Mouse (Mus musculus) kidney, adult 2 months (tissue): Measurements from ENCODE around the gene Trmt10b. TPM values are rescaled to one million over a fixed set of nuclear protein-coding genes. Genes with fewer than 3 reads are reported as not detected.

Experiments
- DNase-seq: peaks from one replicate; pipeline ENCODE4 v3.0.0; 2021
- H3K27ac ChIP-seq: fragments of 200-500 bp; 2 replicates; pipeline ENCODE4 v1.5.1; 2012; ENCODE audit warnings: low read depth, low read length, control low read depth, inconsistent platforms; ENCODE audit not compliant: insufficient read depth
- H3K27me3 ChIP-seq: fragments of 200-500 bp; replicated peaks from 2 replicates; pipeline ENCODE4 v1.6.1; 2012; ENCODE audit warnings: mild to moderate bottlenecking, moderate library complexity, low read length, inconsistent platforms; ENCODE audit not compliant: control insufficient read depth, insufficient read depth
- H3K36me3 ChIP-seq: fragments of 200-500 bp; 2 replicates; pipeline ENCODE4 v1.6.1; 2012; ENCODE audit warnings: mild to moderate bottlenecking, moderate library complexity, low read length, inconsistent platforms; ENCODE audit not compliant: control insufficient read depth, insufficient read depth
- H3K4me1 ChIP-seq: fragments of 200-500 bp; 2 replicates; pipeline ENCODE4 v1.6.1; 2011; ENCODE audit warnings: low read length; ENCODE audit not compliant: control insufficient read depth, insufficient read depth
- H3K4me3 ChIP-seq: fragments of 200-500 bp; 2 replicates; pipeline ENCODE4 v1.5.1; 2011; ENCODE audit warnings: mild to moderate bottlenecking, low read depth, low read length, control low read depth; ENCODE audit not compliant: insufficient read depth
- CTCF ChIP-seq: fragments of 200-500 bp; conservative IDR thresholded peaks from 2 replicates; pipeline ENCODE4 v1.5.1; 2011; ENCODE audit warnings: low read depth, mild to moderate bottlenecking, control low read depth, low read length, moderate library complexity, mixed read lengths; ENCODE audit not compliant: insufficient read depth, insufficient read length
- POLR2A ChIP-seq: fragments of 200-500 bp; IDR thresholded peaks from one replicate; pipeline ENCODE4 v1.6.1; 2011; ENCODE audit warnings: low read depth, low read length, control low read depth
- WGBS: fragments of 180-500 bp; shearing (Covaris S2); methylation state at CpG from one replicate; pipeline ENCODE4 v1.1.7; 2018; 5-methylcytosine and 5-hydroxymethylcytosine counted together
- polyA plus RNA-seq: library from polyadenylated mRNA; depleted of rRNA; stranded (reverse); fragments of >200 nt; gene quantifications from 2 replicates; pipeline ENCODE4 v1.2.3, GENCODE M21; 2012; rRNA removed

Gene Trmt10b
- polyA plus RNA-seq, 1 experiment, result 3.9 TPM

- H3K4me1 ChIP-seq, result peaks cover 10% of the 10 kb centered on the region; the same call in 1 of the 2 replicates
- 0 out of 2 replicates have a peak, but pooled peaks have one; percentile 30 for TF ChIP-seq CTCF
- peak; percentile 47 for TF ChIP-seq POLR2A
- H3K27me3 ChIP-seq, result no peaks in the 10 kb centered on the region
- H3K4me3 ChIP-seq, result peak within 1 kb of the TSS; percentile 91
- DNase-seq, result peak; percentile 95
- peak within 1 kb of the TSS; percentile 88 for H3K27ac ChIP-seq
- H3K36me3 ChIP-seq, result no peaks in the 10 kb centered on the region; the same call in 1 of the 2 replicates
- WGBS, result 1% methylated on average over 42 of the region's 42 CpGs
These were observed 44.8 kb downstream of the Trmt10b start, which contains the start of gene Dcaf10 for GRCm38 (mm10) chr4:45341669-45342249. TSS of gene Dcaf10 (plus strand) at chr4:45342101.

- Histone ChIP-seq H3K36me3 (no peaks in the 10 kb centered on the region; the same call in 1 of the 2 replicates), H3K27ac (peak within 1 kb of the TSS; percentile 88), H3K27me3 (no peaks in the 10 kb centered on the region), H3K4me1 (peaks cover 10% of the 10 kb centered on the region; the same call in 1 of the 2 replicates), H3K4me3 (peak within 1 kb of the TSS; percentile 91)
- peak; percentile 61 for DNase-seq
- TF ChIP-seq POLR2A (no peak), CTCF (no peak)
- WGBS, result under 1% methylated on average over 76 of the region's 76 CpGs
These were observed 45.6 kb downstream of the Trmt10b start, which contains the start of gene Exosc3 for GRCm38 (mm10) chr4:45342286-45343155. TSS of gene Exosc3 (minus strand) at chr4:45342732.

GRCm38 (mm10) chr4:45356653-45357052 lies 59.7 kb downstream of the Trmt10b start:
- no peaks in the 10 kb centered on the region; the same call in 1 of the 2 replicates for H3K36me3 ChIP-seq
- H3K4me3 ChIP-seq, result no peak overlapping the region
- no peaks in the 10 kb centered on the region for H3K4me1 ChIP-seq
- H3K27ac ChIP-seq, result no peak overlapping the region
- no peak for DNase-seq
- TF ChIP-seq POLR2A (no peak), CTCF (no peak)
- 84% methylated on average over 3 of the region's 3 CpGs for WGBS
- no peaks in the 10 kb centered on the region for H3K27me3 ChIP-seq

Other genes starting within 250 kb of the Trmt10b start
- gene Fbxo10, start 212.5 kb upstream of the Trmt10b start, polyA plus RNA-seq, result 18.6 and 19.6 TPM in 2 replicates
- gene Tomm5, start 189.0 kb upstream of the Trmt10b start, polyA plus RNA-seq, result 121 and 155 TPM in 2 replicates
- gene Frmpd1, start 112.3 kb upstream of the Trmt10b start, polyA plus RNA-seq, result 0.46 and 0.56 TPM in 2 replicates
- gene Dcaf10, start 45.0 kb downstream of the Trmt10b start, polyA plus RNA-seq, result 8.5 and 12.2 TPM in 2 replicates
- 16.3 and 16.7 TPM in 2 replicates for gene Exosc3, start 45.6 kb downstream of the Trmt10b start, polyA plus RNA-seq
- gene Slc25a51, start 111.6 kb downstream of the Trmt10b start, polyA plus RNA-seq, result 145 and 157 TPM in 2 replicates
- gene Shb, start 235.3 kb downstream of the Trmt10b start, polyA plus RNA-seq, result 57.1 and 59.4 TPM in 2 replicates